Mouse (Mus musculus): ENCODE measurements at regions not wholly inside any gene's neighbourhood (a gene's known extent, or its start where the extent isn't known, plus 50 kb on each side); places are given as distances from the start of the nearest gene placed in this dataset.
"Not testable (repeated sequence)": the region's sequence is repeated elsewhere in the genome, so short reads cannot be mapped to it uniquely, and the experiment has no call there.

- DNase-seq (ENCODE audit: low spot score in 2 of 2): no peak
These were observed 355.7 kb upstream of the Zwint start for GRCm38 (mm10) chr10:72298824-72299551.

- DNase-seq (ENCODE audit: low spot score in 2 of 2): not testable (repeated sequence)
These were observed 345.6 kb upstream of the Zwint start for GRCm38 (mm10) chr10:72309045-72309444.

- DNase-seq (ENCODE audit: low spot score in 2 of 2): no peak
These were observed 336.3 kb upstream of the Zwint start for GRCm38 (mm10) chr10:72318308-72318707.

GRCm38 (mm10) chr10:72320307-72320706, 334.3 kb upstream of the Zwint start:
- DNase-seq (ENCODE audit: low spot score in 2 of 2): no peak

- DNase-seq (ENCODE audit: low spot score in 2 of 2): no peak
These were observed 328.0 kb upstream of the Zwint start for GRCm38 (mm10) chr10:72326624-72327023.

GRCm38 (mm10) chr10:72347253-72347652, 307.4 kb upstream of the Zwint start:
- DNase-seq (ENCODE audit: low spot score in 2 of 2): no peak

- DNase-seq (ENCODE audit: low spot score in 2 of 2): no peak
These were observed 306.5 kb upstream of the Zwint start for GRCm38 (mm10) chr10:72347949-72348663.

- DNase-seq (ENCODE audit: low spot score in 2 of 2): no peak
These were observed 301.8 kb upstream of the Zwint start for GRCm38 (mm10) chr10:72352810-72353209.

GRCm38 (mm10) chr10:72353515-72353914, 301.1 kb upstream of the Zwint start:
- peak in 1 of 2 experiments; percentile 17 for DNase-seq (ENCODE audit: low spot score in 2 of 2)

GRCm38 (mm10) chr10:72383351-72383750, 271.3 kb upstream of the Zwint start:
- no peak for DNase-seq (ENCODE audit: low spot score in 2 of 2)

- DNase-seq (ENCODE audit: low spot score in 2 of 2): no peak
These were observed 269.8 kb upstream of the Zwint start for GRCm38 (mm10) chr10:72384826-72385225.

GRCm38 (mm10) chr10:72391397-72391796, 263.2 kb upstream of the Zwint start:
- no peak for DNase-seq (ENCODE audit: low spot score in 2 of 2)

GRCm38 (mm10) chr10:72393279-72394041, 261.2 kb upstream of the Zwint start:
- DNase-seq (ENCODE audit: low spot score in 2 of 2): peak in 1 of 2 experiments; percentile 12

GRCm38 (mm10) chr10:72394367-72394766, 260.3 kb upstream of the Zwint start:
- DNase-seq (ENCODE audit: low spot score in 2 of 2): no peak

GRCm38 (mm10) chr10:72403290-72403689, 251.4 kb upstream of the Zwint start:
- DNase-seq (ENCODE audit: low spot score in 2 of 2): no peak

- no peak for DNase-seq (ENCODE audit: low spot score in 2 of 2)
These were observed 244.3 kb upstream of the Zwint start for GRCm38 (mm10) chr10:72410305-72410704.

GRCm38 (mm10) chr10:72411670-72412069, 243.0 kb upstream of the Zwint start:
- no peak for DNase-seq (ENCODE audit: low spot score in 2 of 2)

- no peak for DNase-seq (ENCODE audit: low spot score in 2 of 2)
These were observed 200.0 kb upstream of the Zwint start for GRCm38 (mm10) chr10:72454629-72455028.

- DNase-seq (ENCODE audit: low spot score in 2 of 2): peak; percentile 9 to 14
These were observed 170.3 kb upstream of the Zwint start for GRCm38 (mm10) chr10:72484315-72484714.

- DNase-seq (ENCODE audit: low spot score in 2 of 2): peak in 1 of 2 experiments; percentile 20
These were observed 122.2 kb upstream of the Zwint start for GRCm38 (mm10) chr10:72532431-72532830.

- no peak for DNase-seq (ENCODE audit: low spot score in 2 of 2)
These were observed 121.2 kb upstream of the Zwint start for GRCm38 (mm10) chr10:72533427-72533826.

- DNase-seq (ENCODE audit: low spot score in 2 of 2): no peak
These were observed 120.8 kb upstream of the Zwint start for GRCm38 (mm10) chr10:72533859-72534258.
